Mouse (Mus musculus) embryonic facial prominence, embryonic 15.5 days (tissue): ENCODE measurements around the gene Crip2. TPM values are rescaled to one million over a fixed set of nuclear protein-coding genes. Genes with fewer than 3 reads are reported as not detected.
A peak's percentile ranks its signal among the peaks of the same experiment; 100 is the strongest.

ENCODE experiments used
- ATAC-seq: fragments of 200-750 bp; cut with Nextera tagmentation; 2 replicates; pipeline ENCODE4 v1.8.0; 2017; ENCODE audit warnings: low read depth, moderate TSS enrichment; ENCODE audit not compliant: insufficient number of reproducible peaks, low FRiP score, low TSS enrichment
- H3K27ac ChIP-seq: fragments of 300-500 bp; sonication (generic); replicated peaks from 2 replicates; pipeline ENCODE4 v1.5.1; 2015; ENCODE audit warnings: mild to moderate bottlenecking, inconsistent platforms
- H3K27me3 ChIP-seq: fragments of 300-500 bp; sonication (generic); 2 replicates; pipeline ENCODE4 v1.6.1; 2015; ENCODE audit warnings: inconsistent platforms
- H3K36me3 ChIP-seq: fragments of 300-500 bp; sonication (generic); 2 replicates; pipeline ENCODE4 v1.6.1; 2015; ENCODE audit warnings: mild to moderate bottlenecking, inconsistent platforms
- H3K4me1 ChIP-seq: fragments of 300-500 bp; sonication (generic); 2 replicates; pipeline ENCODE4 v1.6.1; 2015; ENCODE audit warnings: inconsistent platforms
- H3K4me2 ChIP-seq: fragments of 300-500 bp; sonication (generic); replicated peaks from 2 replicates; pipeline ENCODE4 v1.6.1; 2015; ENCODE audit warnings: mild to moderate bottlenecking, inconsistent platforms
- H3K4me3 ChIP-seq: fragments of 300-500 bp; sonication (generic); replicated peaks from 2 replicates; pipeline ENCODE4 v1.5.1; 2015; ENCODE audit warnings: mild to moderate bottlenecking, inconsistent platforms
- H3K9ac ChIP-seq: fragments of 300-500 bp; sonication (generic); 2 replicates; pipeline ENCODE4 v1.6.1; 2015; ENCODE audit warnings: inconsistent platforms
- H3K9me3 ChIP-seq: fragments of 300-500 bp; sonication (generic); replicated peaks from 2 replicates; pipeline ENCODE4 v1.6.1; 2016; ENCODE audit warnings: inconsistent platforms
- WGBS: fragments of 180-500 bp; shearing (Covaris S2); methylation state at CpG from one replicate; pipeline ENCODE4 v1.1.7; 2015; 5-methylcytosine and 5-hydroxymethylcytosine counted together
- polyA plus RNA-seq: library from polyadenylated mRNA; unstranded; fragments of >200 nt; fragmentation: Nextera tagmentation; extraction: Ambion mirVana; gene quantifications from 2 replicates; pipeline ENCODE4 v1.2.1, GENCODE M21; 2015

Gene Crip2
- polyA plus RNA-seq, 1 experiment from 2014 or later, result 162 TPM

DNA sequence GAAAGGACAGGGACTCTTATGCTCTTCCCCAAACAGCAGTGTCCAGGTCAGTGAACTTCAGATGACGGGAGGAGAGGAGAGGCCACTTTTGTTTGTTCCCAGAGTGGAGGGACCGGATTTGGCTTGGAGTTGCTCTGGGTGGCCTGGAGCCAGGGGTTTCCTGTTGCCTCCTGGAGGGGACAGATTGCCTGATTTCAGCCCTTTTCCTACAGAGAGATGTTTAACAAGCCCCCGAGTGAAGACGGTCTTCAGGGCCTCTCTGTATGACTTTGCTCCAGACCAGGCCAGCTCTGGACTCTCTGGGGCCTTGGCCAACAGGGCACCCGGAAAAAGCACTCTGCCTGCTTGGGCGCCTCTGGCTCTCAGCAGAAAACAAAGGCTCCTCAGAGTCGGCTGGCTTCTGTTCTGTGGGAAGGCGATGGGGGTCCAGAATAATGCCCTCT lies 1.5 kb downstream of the Crip2 start:
- WGBS, result 39% methylated on average over 8 of the region's 8 CpGs
- peaks cover 27% of the 10 kb centered on the region for H3K27me3 ChIP-seq
- no peak overlapping the region for H3K9ac ChIP-seq
- peak overlapping the region; percentile 58 for H3K4me3 ChIP-seq
- ATAC-seq, result no peak
- H3K9me3 ChIP-seq, result no peaks in the 10 kb centered on the region
- peaks cover 59% of the 10 kb centered on the region for H3K4me1 ChIP-seq
- peaks cover 18% of the 10 kb centered on the region for H3K36me3 ChIP-seq
- H3K4me2 ChIP-seq, result peak overlapping the region; percentile 91
- H3K27ac ChIP-seq, result peak overlapping the region; percentile 75

DNA sequence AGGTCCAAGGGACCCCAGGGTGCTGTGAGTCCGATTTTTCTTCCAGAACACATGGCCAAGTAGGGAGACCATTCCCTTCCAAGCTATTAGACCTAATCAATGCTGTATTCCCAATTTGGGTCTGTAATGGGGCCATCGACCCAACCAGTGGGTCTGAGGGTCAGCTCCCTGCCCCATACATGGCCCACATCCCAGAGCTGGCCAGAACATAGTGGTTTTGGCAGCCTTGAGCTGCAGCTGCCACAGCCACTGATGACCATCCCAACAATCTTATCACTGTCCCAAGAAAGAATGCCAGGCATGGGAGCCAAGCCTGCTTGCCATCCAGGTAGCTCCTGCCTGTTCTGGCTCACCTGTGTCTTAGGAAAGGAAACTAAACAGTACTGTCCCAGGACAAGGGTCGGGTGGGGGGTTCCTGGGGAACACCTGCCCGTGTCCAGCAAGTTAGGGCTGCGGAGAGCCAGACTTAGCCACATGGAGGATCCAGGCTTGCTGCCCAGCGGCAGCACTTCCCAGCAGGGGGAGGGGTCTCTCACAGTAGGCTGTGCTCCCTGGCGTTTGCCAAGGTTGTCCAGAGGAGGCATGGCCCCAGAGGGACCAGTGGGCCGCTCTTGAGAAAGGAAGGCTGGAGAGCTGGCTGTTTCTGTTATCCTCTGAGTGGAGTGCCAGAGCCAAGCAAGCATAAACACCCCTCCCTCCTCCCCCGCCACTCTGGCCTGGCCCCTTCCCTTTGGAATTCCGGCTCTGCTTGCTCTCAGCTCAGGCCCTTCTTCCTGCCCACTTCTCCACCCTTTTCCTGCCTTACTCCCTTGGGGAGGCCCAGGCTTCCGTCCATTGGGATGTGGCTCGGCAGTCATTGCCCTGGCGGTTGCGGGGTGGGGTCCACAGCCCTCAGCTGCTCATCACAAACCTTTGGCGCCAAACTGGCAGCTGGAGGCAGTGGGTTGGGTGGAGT lies 2.3 kb downstream of the Crip2 start:
- Histone ChIP-seq H3K27me3 (peaks cover 27% of the 10 kb centered on the region), H3K9me3 (no peaks in the 10 kb centered on the region), H3K9ac (peak overlapping the region; percentile 15; the same call in 1 of the 2 replicates), H3K4me3 (peak overlapping the region; percentile 58), H3K27ac (peak overlapping the region; percentile 75), H3K36me3 (peaks cover 10% of the 10 kb centered on the region), H3K4me1 (peaks cover 66% of the 10 kb centered on the region), H3K4me2 (peak overlapping the region; percentile 91)
- 20% methylated on average over 15 of the region's 15 CpGs for WGBS
- 0 out of 2 replicates have a peak, but pooled peaks have one; percentile 3 for ATAC-seq

DNA sequence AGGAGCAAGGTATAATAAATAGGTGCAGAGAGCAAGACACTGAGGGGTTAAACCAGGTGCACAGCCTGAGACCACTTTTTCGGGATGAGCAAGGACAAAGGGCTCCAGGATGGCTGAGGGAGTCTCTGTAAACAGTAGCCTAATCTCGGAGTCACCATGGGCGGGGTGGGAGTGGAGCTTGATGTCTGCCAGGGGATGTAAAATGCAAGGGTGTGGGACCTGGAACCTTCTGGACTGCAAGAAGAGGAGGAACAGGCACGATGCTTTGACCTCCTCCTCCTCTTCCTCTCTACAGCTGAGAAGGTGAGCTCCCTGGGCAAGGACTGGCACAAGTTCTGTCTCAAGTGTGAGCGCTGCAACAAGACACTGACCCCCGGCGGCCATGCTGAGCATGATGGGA lies 3.1 kb downstream of the Crip2 start:
- ATAC-seq, result no peak
- H3K9me3 ChIP-seq, result no peaks in the 10 kb centered on the region
- H3K4me1 ChIP-seq, result peaks cover 68% of the 10 kb centered on the region
- no peak overlapping the region; the same call in 1 of the 2 replicates for H3K27ac ChIP-seq
- H3K4me3 ChIP-seq, result peak overlapping the region; percentile 58
- 51% methylated on average over 7 of the region's 7 CpGs for WGBS
- peaks cover 27% of the 10 kb centered on the region for H3K27me3 ChIP-seq
- peaks cover 2% of the 10 kb centered on the region; the same call in 1 of the 2 replicates for H3K36me3 ChIP-seq
- H3K4me2 ChIP-seq, result peak overlapping the region; percentile 91
- H3K9ac ChIP-seq, result no peak overlapping the region

DNA sequence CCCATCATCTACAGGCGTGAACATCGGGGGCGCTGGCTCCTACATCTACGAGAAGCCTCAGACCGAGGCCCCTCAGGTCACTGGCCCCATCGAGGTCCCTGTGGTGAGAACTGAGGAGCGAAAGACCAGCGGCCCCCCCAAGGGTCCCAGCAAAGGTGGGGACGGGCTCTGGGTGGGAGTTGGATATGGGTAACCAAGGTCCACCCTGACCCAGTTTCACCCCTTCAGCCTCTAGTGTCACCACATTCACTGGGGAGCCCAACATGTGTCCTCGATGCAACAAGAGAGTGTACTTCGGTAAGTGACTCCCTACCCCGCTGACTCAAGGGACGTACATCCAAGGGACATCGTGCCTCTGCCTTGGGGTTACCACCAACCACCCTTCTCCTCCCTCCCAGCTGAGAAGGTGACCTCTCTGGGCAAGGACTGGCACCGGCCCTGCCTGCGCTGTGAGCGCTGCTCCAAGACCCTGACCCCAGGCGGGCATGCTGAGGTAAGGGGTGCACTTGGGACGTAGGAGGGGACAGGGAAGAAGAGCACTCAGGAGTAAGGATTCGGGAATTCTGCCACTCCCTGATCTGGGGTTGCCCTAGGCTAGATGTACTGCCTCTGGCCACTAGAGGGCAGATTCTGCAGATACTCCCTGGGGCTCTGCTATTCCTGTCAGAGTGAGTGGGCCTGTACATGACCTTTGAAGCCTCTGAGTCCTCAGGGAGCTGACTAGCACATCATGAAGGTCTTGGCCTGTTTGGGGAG lies 4.1 kb downstream of the Crip2 start:
- Histone ChIP-seq H3K9ac (no peak overlapping the region), H3K27me3 (peaks cover 27% of the 10 kb centered on the region), H3K27ac (no peak overlapping the region), H3K4me1 (peaks cover 65% of the 10 kb centered on the region), H3K4me2 (no peak overlapping the region), H3K9me3 (no peaks in the 10 kb centered on the region), H3K36me3 (no peaks in the 10 kb centered on the region), H3K4me3 (no peak overlapping the region)
- WGBS, result 83% methylated on average over 20 of the region's 20 CpGs
- no peak for ATAC-seq

- H3K27ac ChIP-seq, result no peak overlapping the region
- H3K9ac ChIP-seq, result no peak overlapping the region
- H3K27me3 ChIP-seq, result peaks cover 28% of the 10 kb centered on the region
- no peaks in the 10 kb centered on the region for H3K9me3 ChIP-seq
- H3K4me3 ChIP-seq, result no peak overlapping the region
- H3K4me2 ChIP-seq, result no peak overlapping the region
- no peak for ATAC-seq
- H3K4me1 ChIP-seq, result peaks cover 58% of the 10 kb centered on the region
- H3K36me3 ChIP-seq, result no peaks in the 10 kb centered on the region
- WGBS, result 87% methylated on average over 16 of the region's 16 CpGs
Measured at GRCm38 (mm10) chr12:113144886-113145285, 4.8 kb downstream of the Crip2 start.

GRCm38 (mm10) chr12:113145591-113145990 lies 5.6 kb downstream of the Crip2 start:
- 89% methylated on average over 5 of the region's 5 CpGs for WGBS
- Histone ChIP-seq H3K27ac (no peak overlapping the region), H3K36me3 (no peaks in the 10 kb centered on the region), H3K9me3 (no peaks in the 10 kb centered on the region), H3K4me2 (no peak overlapping the region), H3K4me3 (no peak overlapping the region), H3K27me3 (peaks cover 31% of the 10 kb centered on the region), H3K9ac (no peak overlapping the region), H3K4me1 (peaks cover 51% of the 10 kb centered on the region)
- ATAC-seq, result no peak

- no peak for ATAC-seq
- WGBS, result 6% methylated on average over 45 of the region's 45 CpGs
- peaks cover 31% of the 10 kb centered on the region for H3K27me3 ChIP-seq
Measured at GRCm38 (mm10) chr12:113146112-113147057, 6.3 kb downstream of the Crip2 start, which contains the start of gene Crip1. TSS of gene Crip1 (plus strand) at chr12:113146316.

DNA sequence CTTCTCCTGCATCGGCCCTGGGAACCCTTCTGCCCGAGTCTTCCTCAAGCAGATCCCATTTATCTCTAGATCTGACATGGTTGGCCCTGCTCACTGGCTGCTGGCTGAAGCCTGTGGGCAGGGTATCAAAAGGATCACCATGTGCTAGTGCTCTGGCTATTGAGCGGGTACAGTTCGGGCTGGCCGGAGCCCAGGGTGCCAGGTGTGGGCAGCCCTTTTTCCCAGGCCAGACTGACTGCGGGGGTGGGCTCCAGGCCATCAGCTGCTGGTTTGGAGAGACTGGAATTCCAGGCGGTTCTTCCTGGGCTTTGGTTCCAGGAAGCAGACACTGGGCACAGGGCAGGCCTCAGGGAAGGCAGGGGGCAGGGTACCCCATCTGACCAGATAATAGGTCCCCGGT lies 7.4 kb downstream of the Crip2 start:
- H3K4me2 ChIP-seq, result no peak overlapping the region
- H3K27me3 ChIP-seq, result peaks cover 27% of the 10 kb centered on the region
- no peaks in the 10 kb centered on the region for H3K9me3 ChIP-seq
- 82% methylated on average over 8 of the region's 8 CpGs for WGBS
- H3K4me3 ChIP-seq, result no peak overlapping the region
- ATAC-seq, result no peak
- no peaks in the 10 kb centered on the region for H3K36me3 ChIP-seq
- H3K27ac ChIP-seq, result no peak overlapping the region; the same call in 1 of the 2 replicates
- peaks cover 48% of the 10 kb centered on the region for H3K4me1 ChIP-seq
- H3K9ac ChIP-seq, result no peak overlapping the region

More at GRCm38 (mm10) chr12:113146112-113147057, 6.3 kb downstream of the Crip2 start, which contains the start of gene Crip1:
- Histone ChIP-seq H3K36me3 (no peaks in the 10 kb centered on the region), H3K4me2 (peak within 1 kb of the TSS; percentile 41), H3K9ac (no peak within 1 kb of the TSS), H3K27ac (0 out of 2 replicates have a peak within 1 kb of the TSS, but pooled peaks have one; percentile 0), H3K4me3 (peak within 1 kb of the TSS; percentile 16), H3K9me3 (no peaks in the 10 kb centered on the region), H3K4me1 (peaks cover 48% of the 10 kb centered on the region)

GRCm38 (mm10) chr12:113148381-113149035 lies 8.5 kb downstream of the Crip2 start:
- Histone ChIP-seq H3K4me3 (no peak overlapping the region), H3K9me3 (no peaks in the 10 kb centered on the region), H3K4me2 (no peak overlapping the region), H3K27ac (no peak overlapping the region), H3K36me3 (no peaks in the 10 kb centered on the region), H3K9ac (no peak overlapping the region), H3K4me1 (peaks cover 41% of the 10 kb centered on the region), H3K27me3 (peaks cover 21% of the 10 kb centered on the region)
- no peak for ATAC-seq
- WGBS, result 46% methylated on average over 16 of the region's 16 CpGs

GRCm38 (mm10) chr12:113149341-113149740 lies 9.3 kb downstream of the Crip2 start:
- H3K36me3 ChIP-seq, result no peaks in the 10 kb centered on the region
- H3K4me1 ChIP-seq, result peaks cover 41% of the 10 kb centered on the region
- H3K9ac ChIP-seq, result no peak overlapping the region
- no peaks in the 10 kb centered on the region for H3K9me3 ChIP-seq
- H3K27me3 ChIP-seq, result peaks cover 21% of the 10 kb centered on the region
- H3K27ac ChIP-seq, result no peak overlapping the region
- WGBS, result 70% methylated on average over 4 of the region's 4 CpGs
- no peak overlapping the region for H3K4me3 ChIP-seq
- no peak for ATAC-seq
- no peak overlapping the region for H3K4me2 ChIP-seq
